Mouse (Mus musculus) liver, adult 2 months (tissue): ENCODE results near the gene Gpd2. TPM values are rescaled to one million over a fixed set of nuclear protein-coding genes. Genes with fewer than 3 reads are reported as not detected.

Experiments used
- DNase-seq: peaks from one replicate; pipeline ENCODE4 v3.0.0-alpha.2; 2011; ENCODE audit warnings: low read depth, low spot score; ENCODE audit errors: extremely low read depth
- H3K27ac ChIP-seq: fragments of 200-500 bp; replicated peaks from 2 replicates; pipeline ENCODE4 v1.5.1; 2012; ENCODE audit warnings: low read depth, mild to moderate bottlenecking, control low read depth, inconsistent platforms, low read length; ENCODE audit not compliant: insufficient read depth
- H3K27me3 ChIP-seq: fragments of 200-500 bp; 2 replicates; pipeline ENCODE4 v1.6.1; 2012; ENCODE audit warnings: mild to moderate bottlenecking, moderate library complexity, low read length, inconsistent platforms; ENCODE audit not compliant: control insufficient read depth, insufficient read depth
- H3K36me3 ChIP-seq: fragments of 200-500 bp; 2 replicates; pipeline ENCODE4 v1.6.1; 2012; ENCODE audit warnings: low read length, inconsistent platforms; ENCODE audit not compliant: control insufficient read depth, insufficient read depth
- H3K4me1 ChIP-seq: fragments of 200-500 bp; 2 replicates; pipeline ENCODE4 v1.6.1; 2011; ENCODE audit warnings: low read length; ENCODE audit not compliant: control insufficient read depth, insufficient read depth
- H3K4me3 ChIP-seq: fragments of 200-500 bp; 2 replicates; pipeline ENCODE4 v1.5.1; 2011; ENCODE audit warnings: low read depth, mild to moderate bottlenecking, control low read depth, low read length, moderate library complexity; ENCODE audit not compliant: insufficient read depth
- H3K79me2 ChIP-seq: fragments of 200-500 bp; 2 replicates; pipeline ENCODE4 v1.6.1; 2012; ENCODE audit warnings: inconsistent platforms, mild to moderate bottlenecking, low read length, moderate library complexity; ENCODE audit not compliant: control insufficient read depth, insufficient read depth
- H3K9ac ChIP-seq: fragments of 200-500 bp; 2 replicates; pipeline ENCODE4 v1.6.1; 2012; ENCODE audit warnings: low read depth, mild to moderate bottlenecking, control low read depth, inconsistent platforms, low read length
- CTCF ChIP-seq: fragments of 200-500 bp; IDR thresholded peaks from 2 replicates; pipeline ENCODE4 v1.5.1; 2011; ENCODE audit warnings: low read depth, low read length, control low read depth
- POLR2A ChIP-seq: fragments of 200-500 bp; IDR thresholded peaks from 2 replicates; pipeline ENCODE4 v1.6.1; 2011; ENCODE audit warnings: low read length, control low read depth; ENCODE audit not compliant: insufficient read depth; ENCODE audit errors: extremely low read depth
- WGBS: fragments of 180-500 bp; shearing (Covaris S2); methylation state at CpG from one replicate; pipeline ENCODE4 v1.1.7; 2018; 5-methylcytosine and 5-hydroxymethylcytosine counted together
- polyA plus RNA-seq: library from polyadenylated mRNA; depleted of rRNA; stranded (reverse); fragments of >200 nt; gene quantifications from 2 replicates; pipeline ENCODE4 v1.2.3, GENCODE M21; 2012
- total RNA-seq: library from RNA; depleted of rRNA; stranded (reverse); fragments of >200 nt; gene quantifications from 2 replicates; pipeline ENCODE4 v1.2.3, GENCODE M21; 2014

The Gpd2 gene
- total and polyA plus RNA-seq, 2 experiments: 7.1 to 12.3 TPM

DNA sequence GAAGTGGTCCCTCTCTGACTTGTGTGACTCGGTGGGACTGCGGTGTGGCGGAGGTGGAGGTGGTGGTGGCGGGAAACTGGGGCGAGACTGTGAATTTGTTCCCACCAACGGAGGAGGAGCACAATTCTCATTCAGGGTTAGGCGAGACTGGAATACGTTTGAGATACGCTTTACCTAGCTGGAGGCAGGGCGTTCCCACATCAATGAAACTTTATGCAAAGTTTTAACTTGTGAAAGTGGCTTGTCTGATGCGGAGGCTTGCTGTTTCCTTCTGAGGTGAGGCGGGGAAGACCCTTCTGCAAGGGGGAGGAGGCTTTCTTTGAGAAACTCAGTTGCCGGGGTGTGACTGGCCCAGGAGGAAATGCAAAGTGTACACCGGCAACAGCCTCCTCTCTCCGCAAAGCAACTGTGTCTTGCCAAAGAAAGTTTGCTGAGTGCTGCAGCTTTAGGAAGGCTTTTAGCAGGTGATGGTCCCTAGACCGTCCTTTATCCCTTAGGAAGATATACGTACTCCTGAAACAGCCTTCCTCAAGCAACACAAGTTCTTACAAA is 1.3 kb downstream of the Gpd2 start:
- DNase-seq: peak; percentile 41
- Histone ChIP-seq H3K36me3 (no peaks in the 10 kb centered on the region; the same call in 1 of the 2 replicates), H3K27ac (peak overlapping the region; percentile 71), H3K79me2 (peaks cover 6% of the 10 kb centered on the region; the same call in 1 of the 2 replicates), H3K27me3 (no peaks in the 10 kb centered on the region), H3K9ac (peak overlapping the region; percentile 81), H3K4me3 (peak overlapping the region; percentile 78), H3K4me1 (peaks cover 15% of the 10 kb centered on the region)
- no peak for TF ChIP-seq CTCF
- no peak for TF ChIP-seq POLR2A
- WGBS: 4% methylated on average over 17 of the region's 17 CpGs

DNA sequence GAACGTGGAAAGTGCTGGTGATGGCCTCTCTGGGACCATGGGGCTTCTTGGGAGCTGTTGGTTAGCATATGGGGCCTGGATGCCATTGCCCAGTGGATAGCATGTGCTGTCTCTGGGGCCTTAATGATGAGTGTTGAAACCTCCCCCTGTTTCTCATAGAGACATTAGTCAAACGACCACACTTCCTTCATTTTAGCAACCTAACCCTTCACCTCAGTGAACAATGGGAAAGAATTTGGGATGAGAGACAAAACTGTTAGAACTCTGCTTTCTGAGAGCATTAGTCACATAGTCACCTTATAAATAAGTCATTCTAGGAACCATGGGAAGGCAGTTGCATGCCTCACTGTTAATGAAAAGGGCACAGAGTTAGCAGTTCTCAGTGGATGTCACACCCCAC is 1.9 kb downstream of the Gpd2 start:
- no peak overlapping the region for H3K4me3 ChIP-seq
- DNase-seq: no peak
- no peaks in the 10 kb centered on the region for H3K27me3 ChIP-seq
- no peak overlapping the region for H3K9ac ChIP-seq
- TF ChIP-seq CTCF (no peak), POLR2A (no peak)
- no peaks in the 10 kb centered on the region; the same call in 1 of the 2 replicates for H3K36me3 ChIP-seq
- no peak overlapping the region for H3K27ac ChIP-seq
- 20% methylated on average over 2 of the region's 2 CpGs for WGBS
- peaks cover 15% of the 10 kb centered on the region for H3K4me1 ChIP-seq
- H3K79me2 ChIP-seq: peaks cover 8% of the 10 kb centered on the region; the same call in 1 of the 2 replicates

DNA sequence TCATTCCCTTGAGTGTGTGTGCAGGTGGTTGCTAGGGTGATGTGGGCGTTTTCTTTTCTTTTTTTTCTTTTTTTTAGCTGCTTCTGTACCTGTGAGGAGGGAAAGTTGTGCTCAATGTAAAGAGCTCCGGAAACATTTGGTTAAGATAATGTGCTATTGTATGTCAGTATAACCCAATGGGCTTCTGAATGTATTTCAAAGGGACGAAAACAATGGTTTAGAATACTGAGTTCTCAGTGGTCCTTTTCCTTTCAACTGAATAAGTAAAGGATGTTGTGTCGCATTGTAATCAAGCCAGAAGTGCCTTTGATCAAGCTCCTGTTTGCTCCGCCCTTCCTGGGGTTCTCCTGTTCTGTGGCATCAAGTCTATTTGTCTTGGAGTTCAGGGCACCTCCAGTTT is 6.6 kb downstream of the Gpd2 start:
- peaks cover 14% of the 10 kb centered on the region; the same call in 1 of the 2 replicates for H3K79me2 ChIP-seq
- H3K4me3 ChIP-seq: no peak overlapping the region
- no peak overlapping the region for H3K27ac ChIP-seq
- H3K36me3 ChIP-seq: no peaks in the 10 kb centered on the region; the same call in 1 of the 2 replicates
- no peak for DNase-seq
- H3K4me1 ChIP-seq: peaks cover 7% of the 10 kb centered on the region
- no peak overlapping the region for H3K9ac ChIP-seq
- no peak for TF ChIP-seq CTCF
- TF ChIP-seq POLR2A: no peak
- H3K27me3 ChIP-seq: no peaks in the 10 kb centered on the region
- 81% methylated on average over 5 of the region's 5 CpGs for WGBS

DNA sequence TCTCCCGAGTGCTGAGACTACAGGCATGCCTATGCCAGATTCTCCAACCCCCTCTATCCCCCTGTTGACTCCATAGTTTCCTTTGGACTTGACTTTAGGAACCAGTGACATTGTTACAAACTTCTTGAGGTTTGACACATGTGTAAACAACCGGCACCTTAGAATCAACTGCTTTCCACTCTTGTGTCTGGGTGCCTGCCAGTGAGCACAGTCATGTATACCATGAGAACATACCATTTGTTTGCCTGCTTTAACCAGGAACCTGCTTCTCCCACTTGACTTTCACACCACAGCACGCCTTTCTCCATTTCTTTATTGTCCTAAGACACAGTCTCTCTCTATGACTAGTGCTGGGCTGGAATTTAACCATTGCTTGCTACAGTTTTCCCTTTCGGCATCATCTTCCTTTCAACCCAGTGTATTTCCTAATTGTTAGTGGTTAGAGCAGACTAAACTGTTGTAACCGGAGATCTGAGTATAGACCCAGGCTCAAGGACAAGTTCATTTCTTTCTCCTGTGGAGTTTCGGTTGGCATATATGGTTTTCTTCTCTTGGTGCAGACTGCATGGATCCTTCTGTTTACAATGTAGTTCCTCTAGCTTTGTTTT is 8.4 kb downstream of the Gpd2 start:
- H3K27me3 ChIP-seq: no peaks in the 10 kb centered on the region
- H3K9ac ChIP-seq: no peak overlapping the region
- DNase-seq: no peak
- peaks cover 10% of the 10 kb centered on the region; the same call in 1 of the 2 replicates for H3K79me2 ChIP-seq
- WGBS: 84% methylated on average over 6 of the region's 6 CpGs
- no peak for TF ChIP-seq POLR2A
- no peak for TF ChIP-seq CTCF
- no peak overlapping the region for H3K4me3 ChIP-seq
- H3K27ac ChIP-seq: no peak overlapping the region
- H3K36me3 ChIP-seq: no peaks in the 10 kb centered on the region; the same call in 1 of the 2 replicates
- peaks cover 3% of the 10 kb centered on the region for H3K4me1 ChIP-seq

DNA sequence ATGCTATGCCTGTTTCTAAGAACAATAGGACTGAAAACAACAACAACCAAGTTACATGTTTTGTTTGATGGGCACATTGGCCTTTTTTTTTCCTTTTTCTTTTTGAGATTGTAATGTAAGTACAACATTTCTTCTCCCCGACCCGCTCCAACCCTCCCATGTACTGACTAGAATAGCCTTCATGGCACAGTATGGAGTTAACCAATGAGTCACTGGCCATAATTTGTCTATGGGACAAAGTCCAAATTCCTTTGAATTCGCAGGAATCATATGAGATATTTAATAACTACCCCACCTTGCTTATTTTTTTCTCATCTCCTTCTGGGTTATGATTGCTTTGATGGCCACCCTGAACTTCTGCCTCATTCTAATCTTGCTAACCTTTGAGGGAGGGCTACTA is 12.7 kb downstream of the Gpd2 start:
- Histone ChIP-seq H3K79me2 (peaks cover 6% of the 10 kb centered on the region; the same call in 1 of the 2 replicates), H3K27me3 (no peaks in the 10 kb centered on the region), H3K4me1 (peaks cover 26% of the 10 kb centered on the region), H3K36me3 (no peaks in the 10 kb centered on the region), H3K4me3 (no peak overlapping the region), H3K9ac (no peak overlapping the region), H3K27ac (no peak overlapping the region)
- TF ChIP-seq POLR2A (no peak), CTCF (no peak)
- no peak for DNase-seq
- WGBS: 90% methylated on average over 3 of the region's 3 CpGs

DNA sequence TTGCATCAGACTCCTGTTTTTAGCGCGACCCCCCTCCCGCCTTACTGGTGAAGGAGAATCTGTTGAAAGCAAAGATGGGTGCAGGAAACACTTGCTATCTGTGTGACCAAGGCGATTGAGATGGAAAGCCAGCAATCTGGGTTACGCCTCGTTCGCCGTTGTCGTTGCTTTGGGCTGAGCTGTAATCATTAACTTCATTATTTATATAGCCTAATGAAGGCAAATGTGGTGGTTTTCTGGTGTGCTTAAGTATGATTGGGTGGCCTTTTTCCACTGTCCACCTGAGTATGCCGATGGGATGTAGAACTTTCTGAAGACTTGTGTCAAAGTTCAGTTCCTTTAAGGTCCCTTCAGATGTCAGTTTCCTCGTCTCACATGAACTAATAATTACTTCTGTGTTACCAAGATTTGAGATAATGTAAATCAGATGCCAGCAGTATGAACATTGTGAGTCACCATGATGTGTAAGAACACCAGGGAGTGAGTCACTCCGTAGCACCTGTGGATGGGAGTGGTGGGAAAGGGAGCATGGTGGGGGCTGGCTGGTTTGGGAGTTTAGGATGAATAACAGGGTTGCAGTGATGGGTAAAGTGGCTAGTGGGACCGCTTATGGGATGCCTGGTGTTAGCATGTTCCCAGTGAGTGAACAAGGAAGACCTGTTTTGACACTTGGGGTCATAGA is 14.3 kb downstream of the Gpd2 start:
- TF ChIP-seq POLR2A (no peak), CTCF (no peak)
- Histone ChIP-seq H3K4me3 (no peak overlapping the region), H3K9ac (peak overlapping the region; percentile 27), H3K79me2 (peaks cover 2% of the 10 kb centered on the region; the same call in 1 of the 2 replicates), H3K36me3 (no peaks in the 10 kb centered on the region), H3K4me1 (peaks cover 36% of the 10 kb centered on the region), H3K27me3 (no peaks in the 10 kb centered on the region), H3K27ac (peak overlapping the region; percentile 82)
- peak; percentile 91 for DNase-seq
- 32% methylated on average over 13 of the region's 13 CpGs for WGBS
